Mouse (Mus musculus) forebrain, embryonic 15.5 days (tissue): Measurements from ENCODE around the gene Gpalpp1. TPM values are rescaled to one million over a fixed set of nuclear protein-coding genes. Genes with fewer than 3 reads are reported as not detected.

Experiments used
- ATAC-seq: fragments of 200-750 bp; cut with Nextera tagmentation; replicated peaks from 2 replicates; pipeline ENCODE4 v1.8.0; 2017; ENCODE audit warnings: mild to moderate bottlenecking, moderate TSS enrichment, moderate library complexity
- H3K27ac ChIP-seq: fragments of 300-500 bp; sonication (generic); replicated peaks from 2 replicates; pipeline ENCODE4 v1.5.1; 2015; ENCODE audit warnings: mild to moderate bottlenecking, inconsistent platforms
- H3K27me3 ChIP-seq: fragments of 300-500 bp; sonication (generic); 2 replicates; pipeline ENCODE4 v1.6.1; 2015; ENCODE audit warnings: inconsistent platforms
- H3K36me3 ChIP-seq: fragments of 300-500 bp; sonication (generic); 2 replicates; pipeline ENCODE4 v1.6.1; 2015; ENCODE audit warnings: mild to moderate bottlenecking, inconsistent platforms
- H3K4me1 ChIP-seq: fragments of 300-500 bp; sonication (generic); 2 replicates; pipeline ENCODE4 v1.6.1; 2015; ENCODE audit warnings: inconsistent platforms
- H3K4me2 ChIP-seq: fragments of 300-500 bp; sonication (generic); replicated peaks from 2 replicates; pipeline ENCODE4 v1.6.1; 2015; ENCODE audit warnings: mild to moderate bottlenecking, inconsistent platforms
- H3K4me3 ChIP-seq: fragments of 300-500 bp; sonication (generic); 2 replicates; pipeline ENCODE4 v1.5.1; 2015; ENCODE audit warnings: mild to moderate bottlenecking, inconsistent platforms
- H3K9ac ChIP-seq: fragments of 300-500 bp; sonication (generic); replicated peaks from 2 replicates; pipeline ENCODE4 v1.6.1; 2015; ENCODE audit warnings: mild to moderate bottlenecking, inconsistent platforms
- H3K9me3 ChIP-seq: fragments of 300-500 bp; sonication (generic); 2 replicates; pipeline ENCODE4 v1.6.1; 2016; ENCODE audit warnings: inconsistent platforms
- WGBS: fragments of 180-500 bp; shearing (Covaris S2); methylation state at CpG from one replicate; pipeline ENCODE4 v1.1.7; 2015; ENCODE audit warnings: mixed read lengths; 5-methylcytosine and 5-hydroxymethylcytosine counted together
- polyA plus RNA-seq: library from polyadenylated mRNA; unstranded; fragments of >200 nt; fragmentation: Nextera tagmentation; extraction: Ambion mirVana; gene quantifications from 2 replicates; pipeline ENCODE4 v1.2.1, GENCODE M21; 2015

Gene Gpalpp1
- polyA plus RNA-seq, 1 experiment from 2014 or later, result 13.6 TPM

DNA sequence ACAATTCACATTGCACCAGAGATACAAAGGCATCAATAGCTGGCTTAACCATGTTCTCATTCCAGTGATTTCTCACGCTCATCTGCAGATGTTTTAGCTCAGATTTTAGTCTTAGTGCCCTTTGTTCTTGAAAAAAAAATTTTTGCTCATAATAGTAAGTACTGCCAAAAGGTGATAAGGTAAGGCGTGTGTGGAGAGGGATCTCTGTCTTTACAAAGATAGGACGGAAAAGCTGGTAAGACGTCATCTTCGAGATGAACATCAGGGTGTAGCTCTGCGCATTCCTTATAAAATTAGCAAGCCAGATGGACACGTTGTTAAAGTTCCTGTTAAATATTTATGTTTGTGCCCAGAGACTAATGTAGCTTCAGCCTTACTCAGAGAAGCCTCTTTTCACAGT lies 35.3 kb upstream of the Gpalpp1 start:
- no peak overlapping the region for H3K4me2 ChIP-seq
- H3K4me3 ChIP-seq, result no peak overlapping the region
- no peaks in the 10 kb centered on the region for H3K36me3 ChIP-seq
- H3K4me1 ChIP-seq, result peaks cover 10% of the 10 kb centered on the region; the same call in 1 of the 2 replicates
- H3K27me3 ChIP-seq, result no peaks in the 10 kb centered on the region
- H3K9ac ChIP-seq, result no peak overlapping the region
- 62% methylated on average over 7 of the region's 7 CpGs for WGBS
- ATAC-seq, result no peak
- no peaks in the 10 kb centered on the region for H3K9me3 ChIP-seq
- no peak overlapping the region for H3K27ac ChIP-seq

DNA sequence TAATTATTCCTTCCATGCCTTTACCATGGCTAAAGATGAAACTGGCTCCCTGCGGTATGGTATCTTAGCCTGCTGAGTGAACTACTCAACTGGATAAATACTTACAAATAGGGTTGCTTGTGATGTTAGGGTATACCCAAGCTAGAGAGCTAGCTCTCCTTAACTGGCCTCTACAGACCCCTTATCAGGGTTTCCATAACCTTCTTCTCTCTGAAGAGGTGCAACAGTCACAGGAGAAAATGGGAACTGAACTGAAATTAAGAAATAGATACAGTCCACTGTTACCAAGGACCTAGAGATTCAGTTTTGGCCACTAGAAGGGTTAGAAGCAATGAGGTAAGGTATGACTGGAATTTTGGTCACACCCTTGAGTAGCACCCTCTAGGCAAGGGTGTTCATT lies 34.7 kb upstream of the Gpalpp1 start:
- WGBS, result 92% methylated on average over 1 of the region's 1 CpGs
- no peak for ATAC-seq

DNA sequence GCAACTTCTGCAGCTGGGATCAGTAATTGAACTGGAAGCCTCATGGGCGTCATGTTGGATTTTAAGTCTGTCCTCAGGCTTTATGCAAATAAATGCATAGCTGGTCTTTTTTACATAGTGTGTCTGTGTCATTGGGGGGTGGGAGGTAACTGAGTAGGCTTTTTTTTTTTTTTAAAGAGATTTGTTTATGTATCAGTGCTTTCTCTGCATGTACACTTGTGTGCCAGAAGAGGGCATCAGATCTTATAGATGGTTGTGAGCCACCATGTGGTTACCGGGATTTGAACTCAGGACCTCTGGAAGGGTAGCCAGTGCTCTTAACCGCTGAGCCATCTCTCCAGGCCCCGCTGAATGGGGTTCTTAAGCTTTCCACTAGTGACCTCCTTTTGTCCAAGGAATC lies 24.4 kb upstream of the Gpalpp1 start:
- no peak for ATAC-seq
- H3K27ac ChIP-seq, result no peak overlapping the region
- H3K4me1 ChIP-seq, result no peaks in the 10 kb centered on the region
- H3K4me3 ChIP-seq, result no peak overlapping the region
- H3K9me3 ChIP-seq, result no peaks in the 10 kb centered on the region
- H3K9ac ChIP-seq, result no peak overlapping the region
- H3K36me3 ChIP-seq, result peaks cover 54% of the 10 kb centered on the region
- no peak overlapping the region for H3K4me2 ChIP-seq
- H3K27me3 ChIP-seq, result no peaks in the 10 kb centered on the region
- 95% methylated on average over 4 of the region's 4 CpGs for WGBS

More for the DNA sequence above, 34.7 kb upstream of the Gpalpp1 start:
- H3K4me1 ChIP-seq, result peaks cover 6% of the 10 kb centered on the region; the same call in 1 of the 2 replicates
- no peaks in the 10 kb centered on the region for H3K36me3 ChIP-seq
- H3K9ac ChIP-seq, result no peak overlapping the region
- H3K27me3 ChIP-seq, result no peaks in the 10 kb centered on the region
- H3K4me2 ChIP-seq, result no peak overlapping the region
- no peaks in the 10 kb centered on the region for H3K9me3 ChIP-seq
- H3K4me3 ChIP-seq, result no peak overlapping the region
- H3K27ac ChIP-seq, result no peak overlapping the region

DNA sequence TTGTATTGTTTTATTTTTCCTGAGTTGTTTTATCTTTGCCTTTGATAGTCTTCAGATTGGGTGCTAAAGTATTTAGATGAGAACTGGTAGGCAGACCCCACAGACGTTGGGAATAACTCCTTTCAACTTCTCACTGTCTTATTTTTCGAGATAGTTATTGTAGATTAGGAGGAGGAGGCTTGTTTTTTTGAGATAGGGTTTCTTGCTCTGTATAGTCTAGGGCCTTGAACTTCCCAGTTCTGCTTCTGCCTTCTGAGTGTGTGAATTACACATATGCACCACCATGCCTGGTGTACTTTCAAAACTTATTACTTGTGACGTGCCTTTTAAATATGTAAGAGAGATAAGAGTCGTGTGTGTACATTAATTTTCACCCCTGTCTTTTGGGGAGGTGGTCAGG lies 17.6 kb upstream of the Gpalpp1 start:
- Histone ChIP-seq H3K9me3 (no peaks in the 10 kb centered on the region), H3K4me3 (no peak overlapping the region), H3K9ac (no peak overlapping the region), H3K27me3 (no peaks in the 10 kb centered on the region), H3K27ac (no peak overlapping the region), H3K4me1 (no peaks in the 10 kb centered on the region), H3K36me3 (peaks cover 74% of the 10 kb centered on the region), H3K4me2 (no peak overlapping the region)
- 95% methylated on average over 4 of the region's 4 CpGs for WGBS
- no peak for ATAC-seq

DNA sequence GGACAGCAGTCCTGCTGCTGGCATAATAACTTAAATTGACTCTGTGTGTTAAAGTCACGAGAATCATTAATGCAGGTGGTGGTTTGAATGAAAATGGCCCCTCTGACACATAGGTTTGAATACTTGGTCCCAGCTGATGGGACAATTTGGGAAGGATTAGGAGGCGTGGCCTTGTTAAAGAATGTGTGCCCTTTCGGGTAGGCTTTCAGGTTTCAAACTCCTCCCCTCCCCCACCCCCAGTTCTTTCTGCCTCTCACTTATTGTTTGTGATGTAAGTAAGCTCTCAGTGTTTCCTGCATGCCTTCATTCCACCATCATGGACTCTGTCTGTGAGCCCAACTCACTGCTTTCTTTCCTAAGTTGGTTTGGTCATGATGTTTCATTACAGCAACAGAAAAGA lies 16.8 kb upstream of the Gpalpp1 start:
- WGBS, result 74% methylated on average over 3 of the region's 3 CpGs

DNA sequence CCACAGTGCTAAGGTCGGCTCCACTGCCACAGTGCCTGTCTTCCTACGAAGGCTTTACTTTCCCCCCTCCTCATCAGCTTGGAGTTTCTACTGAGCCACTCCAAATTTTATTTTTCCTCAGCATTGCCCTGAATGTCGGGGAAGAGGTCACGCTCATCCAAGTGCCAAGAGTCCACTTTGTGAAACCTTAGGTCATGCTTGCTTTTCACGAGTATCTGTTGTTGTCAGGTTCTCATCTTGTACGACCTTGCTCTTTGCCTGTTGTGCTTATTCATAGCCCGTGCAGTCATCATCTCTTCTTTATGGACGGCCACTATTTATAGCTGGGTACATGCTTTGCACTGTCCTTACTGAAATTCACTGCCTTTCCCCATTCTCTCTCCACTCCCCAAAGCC lies 12.1 kb upstream of the Gpalpp1 start:
- 95% methylated on average over 8 of the region's 8 CpGs for WGBS
- Histone ChIP-seq H3K4me2 (no peak overlapping the region), H3K27me3 (no peaks in the 10 kb centered on the region), H3K27ac (no peak overlapping the region), H3K4me1 (no peaks in the 10 kb centered on the region), H3K36me3 (peaks cover 60% of the 10 kb centered on the region), H3K9ac (no peak overlapping the region), H3K4me3 (no peak overlapping the region), H3K9me3 (no peaks in the 10 kb centered on the region)
- no peak for ATAC-seq

More for the DNA sequence above, 16.8 kb upstream of the Gpalpp1 start:
- H3K9me3 ChIP-seq, result no peaks in the 10 kb centered on the region
- H3K27me3 ChIP-seq, result no peaks in the 10 kb centered on the region
- no peaks in the 10 kb centered on the region for H3K4me1 ChIP-seq
- ATAC-seq, result no peak
- H3K4me3 ChIP-seq, result no peak overlapping the region
- peaks cover 70% of the 10 kb centered on the region for H3K36me3 ChIP-seq
- H3K9ac ChIP-seq, result no peak overlapping the region
- H3K27ac ChIP-seq, result no peak overlapping the region
- no peak overlapping the region for H3K4me2 ChIP-seq

DNA sequence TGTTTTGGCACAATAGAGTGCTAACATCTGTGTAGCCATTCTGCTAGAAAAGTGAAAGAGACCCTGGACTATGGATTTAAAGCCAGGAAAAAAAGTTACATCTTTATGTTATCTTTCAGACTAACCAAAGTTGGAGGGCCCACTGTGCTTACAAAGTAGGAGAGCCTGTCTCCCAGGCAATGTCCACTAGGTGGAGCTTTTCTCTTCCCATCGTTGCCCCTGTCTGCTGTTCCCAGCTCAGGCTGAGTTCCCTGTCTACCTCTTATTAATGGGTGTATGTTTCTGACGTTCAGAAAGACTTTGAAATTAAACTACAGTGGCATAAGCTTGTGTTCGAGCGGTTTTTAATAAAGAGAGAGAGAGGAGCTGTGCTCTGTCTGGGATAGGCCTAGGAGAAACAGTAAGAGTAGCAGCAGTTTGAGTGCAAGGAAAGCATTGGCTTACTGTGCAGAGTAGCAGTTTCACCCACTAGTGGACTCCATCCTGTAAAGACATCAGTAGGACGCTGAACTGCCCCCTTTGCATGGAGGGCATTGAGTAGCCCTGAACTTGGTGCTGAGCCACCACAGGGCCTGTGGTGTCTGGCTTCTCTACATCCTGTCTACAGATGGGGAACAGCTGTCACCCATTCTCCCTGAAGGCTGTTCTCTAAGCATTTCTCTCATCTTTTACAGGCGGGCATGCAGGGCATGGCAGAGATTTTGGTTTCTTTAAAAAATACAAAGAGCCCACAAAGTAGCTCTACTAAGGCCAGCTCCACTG lies 11.5 kb upstream of the Gpalpp1 start:
- Histone ChIP-seq H3K4me3 (no peak overlapping the region), H3K27ac (no peak overlapping the region), H3K4me2 (no peak overlapping the region), H3K27me3 (no peaks in the 10 kb centered on the region), H3K4me1 (no peaks in the 10 kb centered on the region), H3K9me3 (no peaks in the 10 kb centered on the region), H3K9ac (no peak overlapping the region), H3K36me3 (peaks cover 58% of the 10 kb centered on the region)
- peak; percentile 69; the same call in 1 of the 2 replicates for ATAC-seq
- WGBS, result 59% methylated on average over 6 of the region's 6 CpGs

DNA sequence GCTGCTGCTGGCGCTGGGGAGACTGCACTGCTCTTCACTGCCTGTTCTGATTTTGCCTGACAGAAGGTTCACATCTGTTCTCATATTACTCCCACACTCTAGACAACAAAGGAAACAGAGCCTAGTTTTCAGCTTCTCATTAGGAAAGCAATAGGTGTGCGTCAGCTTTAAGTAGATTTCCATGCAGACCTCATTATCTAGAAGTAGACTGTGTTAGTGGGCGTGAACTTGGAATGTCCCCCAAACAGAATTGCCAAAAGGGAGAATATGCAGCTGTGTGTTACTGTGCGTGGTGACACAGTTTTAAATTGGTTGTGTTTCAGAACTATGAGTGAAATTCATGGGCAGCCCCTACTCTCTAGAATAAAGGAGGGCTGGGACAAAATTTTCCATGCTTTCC lies 9.9 kb upstream of the Gpalpp1 start:
- no peak overlapping the region for H3K27ac ChIP-seq
- no peaks in the 10 kb centered on the region for H3K9me3 ChIP-seq
- no peaks in the 10 kb centered on the region for H3K4me1 ChIP-seq
- 65% methylated on average over 4 of the region's 4 CpGs for WGBS
- H3K36me3 ChIP-seq, result peaks cover 56% of the 10 kb centered on the region
- no peaks in the 10 kb centered on the region for H3K27me3 ChIP-seq
- no peak for ATAC-seq
- no peak overlapping the region for H3K4me2 ChIP-seq
- H3K4me3 ChIP-seq, result no peak overlapping the region
- H3K9ac ChIP-seq, result no peak overlapping the region

DNA sequence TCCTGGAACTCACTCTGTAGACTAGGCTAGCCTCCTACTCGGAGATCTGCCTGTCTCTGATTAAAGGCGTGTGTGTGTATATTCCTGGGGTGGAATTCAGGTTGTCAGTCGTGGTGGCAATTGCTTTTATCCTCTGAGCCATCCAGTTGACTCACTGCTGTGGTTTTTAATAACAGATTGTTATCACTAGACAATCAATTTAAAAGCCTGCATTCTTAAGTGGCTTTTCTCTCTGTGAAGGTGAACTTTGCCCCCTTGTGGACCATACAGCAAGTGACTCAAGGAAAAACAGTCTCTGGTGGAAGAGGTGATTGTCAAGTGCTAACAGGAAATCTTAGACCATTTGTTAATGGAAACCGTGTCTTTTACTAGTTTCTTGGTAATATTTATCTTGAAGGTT lies 8.4 kb upstream of the Gpalpp1 start:
- H3K4me2 ChIP-seq, result no peak overlapping the region
- no peaks in the 10 kb centered on the region for H3K9me3 ChIP-seq
- WGBS, result 78% methylated on average over 4 of the region's 4 CpGs
- no peaks in the 10 kb centered on the region for H3K4me1 ChIP-seq
- H3K36me3 ChIP-seq, result peaks cover 56% of the 10 kb centered on the region
- no peak overlapping the region for H3K4me3 ChIP-seq
- no peak overlapping the region for H3K9ac ChIP-seq
- no peaks in the 10 kb centered on the region for H3K27me3 ChIP-seq
- no peak for ATAC-seq
- H3K27ac ChIP-seq, result no peak overlapping the region

DNA sequence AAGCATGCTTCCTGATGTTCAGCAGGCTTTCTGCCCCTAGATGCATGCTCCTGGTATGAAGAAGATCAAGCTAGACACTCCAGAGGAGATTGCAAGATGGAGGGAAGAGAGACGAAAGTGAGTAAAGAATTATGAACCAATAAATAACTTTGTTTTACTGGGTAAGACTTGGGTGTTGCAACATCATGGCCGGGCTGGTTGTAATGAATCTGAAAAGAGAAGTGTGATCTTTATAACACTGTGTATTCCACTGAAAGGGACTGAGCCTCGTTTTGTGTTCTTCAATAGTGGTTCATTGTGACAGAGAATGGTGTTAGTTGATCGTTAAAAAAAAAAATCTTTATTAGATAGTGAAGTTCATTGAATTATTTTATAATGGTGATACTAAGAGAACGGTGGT lies 5.2 kb upstream of the Gpalpp1 start:
- Histone ChIP-seq H3K4me1 (peaks cover 13% of the 10 kb centered on the region), H3K27ac (no peak overlapping the region), H3K4me2 (no peak overlapping the region), H3K9ac (no peak overlapping the region), H3K36me3 (peaks cover 46% of the 10 kb centered on the region), H3K27me3 (no peaks in the 10 kb centered on the region), H3K4me3 (no peak overlapping the region), H3K9me3 (no peaks in the 10 kb centered on the region)
- 80% methylated on average over 5 of the region's 5 CpGs for WGBS
- ATAC-seq, result no peak

DNA sequence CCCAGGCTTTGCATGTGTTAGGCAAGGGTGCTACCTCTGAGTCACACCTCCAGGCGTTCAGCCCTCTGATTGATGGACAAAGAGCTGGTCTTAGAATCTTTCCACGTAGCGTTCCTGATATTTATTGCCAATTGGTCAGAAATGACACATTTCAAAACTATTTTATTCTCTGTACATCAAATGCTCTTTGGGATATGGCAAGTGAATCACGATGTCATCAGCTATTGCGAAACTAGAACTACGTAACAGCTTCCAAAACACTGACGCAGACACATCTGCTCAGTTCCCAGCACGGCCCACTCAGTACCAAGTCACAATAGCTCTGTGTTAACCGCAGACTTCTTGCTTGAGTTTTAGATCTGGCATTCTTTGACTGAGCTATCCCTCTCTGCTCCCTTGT lies 11.0 kb downstream of the Gpalpp1 start:
- Histone ChIP-seq H3K9ac (no peak overlapping the region), H3K9me3 (no peaks in the 10 kb centered on the region), H3K4me2 (no peak overlapping the region), H3K4me3 (no peak overlapping the region), H3K27me3 (no peaks in the 10 kb centered on the region), H3K36me3 (peaks cover 70% of the 10 kb centered on the region), H3K4me1 (no peaks in the 10 kb centered on the region), H3K27ac (no peak overlapping the region)
- no peak for ATAC-seq
- WGBS, result 94% methylated on average over 9 of the region's 9 CpGs

DNA sequence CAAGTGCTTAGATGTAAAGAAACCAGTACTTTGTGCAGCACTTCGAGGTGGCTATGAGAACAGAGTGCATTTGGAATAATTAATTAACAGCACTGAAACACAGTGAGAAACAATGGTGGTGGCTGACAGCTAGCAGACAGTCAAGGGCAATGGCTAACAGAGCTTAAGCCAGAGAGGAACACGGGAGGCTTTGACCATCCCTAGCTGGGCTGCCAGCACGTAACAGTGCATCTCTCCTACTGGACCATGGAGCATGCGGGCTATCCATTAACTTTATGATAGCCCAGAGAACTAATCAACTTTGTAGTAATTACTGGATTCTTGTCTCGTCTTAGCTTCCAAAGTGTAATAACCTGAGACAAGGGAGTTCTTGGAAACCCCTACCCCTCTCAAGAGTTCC lies 12.7 kb downstream of the Gpalpp1 start:
- ATAC-seq, result no peak
- no peaks in the 10 kb centered on the region for H3K9me3 ChIP-seq
- no peak overlapping the region for H3K4me2 ChIP-seq
- H3K9ac ChIP-seq, result no peak overlapping the region
- H3K36me3 ChIP-seq, result peaks cover 73% of the 10 kb centered on the region
- H3K27ac ChIP-seq, result no peak overlapping the region
- WGBS, result 95% methylated on average over 5 of the region's 5 CpGs
- no peak overlapping the region for H3K4me3 ChIP-seq
- H3K4me1 ChIP-seq, result no peaks in the 10 kb centered on the region
- H3K27me3 ChIP-seq, result no peaks in the 10 kb centered on the region

DNA sequence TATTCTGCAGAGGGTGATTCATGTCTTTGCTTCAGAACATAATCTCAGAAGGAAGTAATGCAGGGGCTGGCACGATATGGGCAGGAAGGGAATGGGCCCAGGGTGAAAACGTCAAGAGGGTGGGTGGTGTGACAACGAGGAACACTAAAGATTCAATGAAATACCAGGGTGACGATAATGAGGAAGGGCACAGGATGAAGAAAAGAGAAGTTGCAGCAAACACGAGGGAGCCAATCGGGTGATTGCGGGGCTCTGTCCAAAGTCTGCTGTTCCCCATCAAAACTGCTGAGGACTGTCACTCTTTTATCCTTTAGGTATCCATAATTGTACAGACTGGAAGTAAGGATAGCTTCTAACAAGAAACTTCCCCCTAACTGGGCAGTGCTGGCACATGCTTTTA lies 13.3 kb downstream of the Gpalpp1 start:
- Histone ChIP-seq H3K9me3 (no peaks in the 10 kb centered on the region), H3K27ac (no peak overlapping the region), H3K4me1 (no peaks in the 10 kb centered on the region), H3K9ac (no peak overlapping the region), H3K27me3 (no peaks in the 10 kb centered on the region), H3K36me3 (peaks cover 75% of the 10 kb centered on the region), H3K4me2 (no peak overlapping the region), H3K4me3 (no peak overlapping the region)
- no peak for ATAC-seq
- WGBS, result 93% methylated on average over 7 of the region's 7 CpGs
